Mouse (Mus musculus): ENCODE data around the gene Drosha. TPM values are rescaled to one million over a fixed set of nuclear protein-coding genes. Genes with fewer than 3 reads are reported as not detected.
"Not testable (repeated sequence)": the region's sequence is repeated elsewhere in the genome, so short reads cannot be mapped to it uniquely, and the experiment has no call there.

Gene Drosha
- polyA plus RNA-seq, 1 experiment from 2014 or later, result 28.1 TPM

DNA sequence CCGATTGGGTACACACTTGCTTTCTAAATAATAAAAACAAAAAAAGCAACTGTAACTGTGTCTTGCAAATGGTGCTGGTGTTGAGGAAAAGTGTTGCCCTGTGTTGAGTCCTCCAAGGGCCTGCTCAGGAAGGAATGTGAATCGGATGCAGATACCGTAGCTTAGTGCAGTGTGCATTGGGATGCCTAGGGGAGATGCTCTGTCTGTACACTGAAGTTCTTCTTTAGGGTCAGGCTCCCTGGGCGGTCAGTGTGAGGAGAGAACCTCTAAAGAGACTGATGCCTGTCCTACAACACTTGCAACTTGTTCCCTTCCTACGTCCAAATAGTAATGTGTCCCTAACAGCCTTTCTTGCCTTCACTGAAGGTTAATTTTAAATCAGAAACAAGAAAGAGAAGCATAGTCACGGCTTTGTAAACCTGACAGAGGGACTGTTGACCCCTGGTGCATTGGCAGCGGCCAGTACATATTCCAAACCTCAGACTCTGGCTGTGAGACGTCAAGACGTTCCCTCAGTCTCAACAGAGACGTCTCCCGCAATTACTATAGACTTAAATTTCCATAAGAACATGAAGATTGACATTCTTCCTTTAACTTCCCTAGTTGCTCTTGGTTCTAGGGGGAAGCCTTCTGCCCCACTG, 94.8 kb downstream of the Drosha start:
- H3K27me3 ChIP-seq (replicated peaks); ATAC-seq (ENCODE audit: insufficient read depth, low FRiP score, low read depth); H3K4me2 ChIP-seq; H3K9me3 ChIP-seq; H3K4me3 ChIP-seq (replicated peaks); H3K4me1 ChIP-seq; H3K9ac ChIP-seq; H3K27ac ChIP-seq: not testable (repeated sequence)
- H3K36me3 ChIP-seq, result peaks cover 30% of the 10 kb centered on the region
- 89% methylated on average over 11 of the region's 11 CpGs for WGBS

DNA sequence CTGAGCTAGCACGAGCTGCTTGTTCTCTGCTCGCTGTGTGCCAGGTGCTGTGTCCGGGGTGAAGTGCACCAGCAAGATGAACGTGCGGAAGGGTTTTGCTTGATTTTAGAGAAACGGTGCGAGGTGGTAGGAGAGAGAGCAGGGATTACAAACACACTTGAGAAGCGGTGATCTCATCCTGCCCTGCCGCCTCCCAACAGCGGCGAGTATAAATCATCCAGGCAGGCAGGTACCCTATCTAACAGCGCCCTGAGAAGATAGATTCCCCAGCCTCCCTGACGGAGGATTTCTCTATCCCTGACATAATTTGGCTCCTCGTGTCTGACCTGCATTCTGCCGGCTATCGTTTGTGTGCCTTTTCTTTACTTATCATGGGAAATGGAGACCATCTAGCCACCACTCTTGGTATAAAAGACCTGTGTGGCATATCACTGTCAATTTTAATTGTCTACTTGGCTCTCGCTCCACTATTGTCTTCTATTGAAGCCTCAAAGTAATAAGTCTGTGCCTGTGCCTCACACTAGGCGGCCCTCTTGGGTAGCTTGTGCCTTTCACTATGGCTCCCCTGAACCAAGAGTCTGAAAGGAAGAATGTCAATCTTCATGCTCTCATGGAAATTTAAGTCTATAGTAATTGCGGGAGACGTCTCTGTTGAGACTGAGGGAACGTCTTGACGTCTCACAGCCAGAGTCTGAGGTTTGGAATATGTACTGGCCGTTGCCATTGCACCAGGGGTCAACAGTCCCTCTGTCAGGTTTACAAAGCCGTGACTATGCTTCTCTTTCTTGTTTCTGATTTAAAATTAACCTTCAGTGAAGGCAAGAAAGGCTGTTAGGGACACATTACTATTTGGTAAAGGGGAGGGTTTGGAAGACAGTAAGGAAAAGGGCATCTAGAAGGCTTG, 95.6 kb downstream of the Drosha start:
- ATAC-seq (ENCODE audit: insufficient read depth, low FRiP score, low read depth), result no peak

DNA sequence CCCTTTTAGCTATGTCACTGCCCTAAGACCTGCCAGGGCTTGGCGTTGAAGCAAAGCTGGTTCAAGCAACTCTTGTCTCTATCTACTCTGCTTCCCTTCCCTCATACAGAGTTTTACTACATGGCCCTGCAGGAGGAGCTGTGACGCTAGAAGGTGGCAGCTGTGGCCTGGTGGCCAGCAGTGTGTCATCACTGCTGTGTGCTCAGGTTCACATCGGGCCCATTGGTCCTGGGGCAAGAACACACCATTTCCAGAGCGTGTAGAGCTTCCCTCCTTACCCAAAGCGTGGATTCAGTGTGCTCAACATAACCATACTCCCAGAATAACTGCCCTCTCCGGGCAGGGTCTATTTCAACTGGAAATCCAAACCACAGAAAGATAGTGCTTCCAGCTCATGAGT, 97.3 kb downstream of the Drosha start:
- Histone ChIP-seq H3K4me3 (replicated peaks) (no peak overlapping the region), H3K36me3 (peaks cover 35% of the 10 kb centered on the region), H3K27ac (no peak overlapping the region), H3K4me2 (no peak overlapping the region), H3K9me3 (no peaks in the 10 kb centered on the region), H3K27me3 (replicated peaks) (no peaks in the 10 kb centered on the region), H3K9ac (no peak overlapping the region), H3K4me1 (no peaks in the 10 kb centered on the region)
- WGBS, result 92% methylated on average over 6 of the region's 6 CpGs
- ATAC-seq (ENCODE audit: insufficient read depth, low FRiP score, low read depth), result no peak

More for the DNA sequence above, 95.6 kb downstream of the Drosha start:
- no peak overlapping the region for H3K9ac ChIP-seq
- no peaks in the 10 kb centered on the region for H3K27me3 ChIP-seq (replicated peaks)
- H3K36me3 ChIP-seq, result peaks cover 31% of the 10 kb centered on the region
- H3K27ac ChIP-seq, result no peak overlapping the region
- H3K4me2 ChIP-seq, result no peak overlapping the region
- no peak overlapping the region for H3K4me3 ChIP-seq (replicated peaks)
- 80% methylated on average over 24 of the region's 24 CpGs for WGBS
- H3K9me3 ChIP-seq, result no peaks in the 10 kb centered on the region
- no peaks in the 10 kb centered on the region for H3K4me1 ChIP-seq

DNA sequence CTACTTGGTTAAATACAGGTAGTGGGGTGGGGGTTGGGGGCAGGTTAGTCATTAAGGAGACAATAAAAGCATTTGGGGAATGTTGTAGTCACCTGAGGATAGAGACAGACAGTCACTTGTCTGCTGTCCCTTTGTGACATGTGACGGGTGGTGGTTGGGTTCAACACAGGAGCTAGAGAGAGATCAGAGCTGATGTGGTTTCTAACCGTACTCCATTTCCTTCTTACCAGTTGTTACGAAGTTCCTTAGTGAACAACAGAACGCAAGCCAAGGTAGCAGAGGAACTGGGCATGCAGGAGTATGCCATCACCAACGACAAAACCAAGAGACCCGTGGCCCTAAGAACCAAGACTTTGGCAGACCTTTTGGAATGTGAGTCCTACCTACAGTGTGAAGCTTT, 99.2 kb downstream of the Drosha start:
- H3K36me3 ChIP-seq, result peaks cover 25% of the 10 kb centered on the region
- ATAC-seq (ENCODE audit: insufficient read depth, low FRiP score, low read depth), result no peak
- 90% methylated on average over 6 of the region's 6 CpGs for WGBS
- H3K9me3 ChIP-seq, result no peaks in the 10 kb centered on the region
- no peak overlapping the region for H3K4me2 ChIP-seq
- no peak overlapping the region for H3K9ac ChIP-seq
- H3K27ac ChIP-seq, result no peak overlapping the region
- H3K4me3 ChIP-seq (replicated peaks), result no peak overlapping the region
- H3K4me1 ChIP-seq, result no peaks in the 10 kb centered on the region
- no peaks in the 10 kb centered on the region for H3K27me3 ChIP-seq (replicated peaks)

DNA sequence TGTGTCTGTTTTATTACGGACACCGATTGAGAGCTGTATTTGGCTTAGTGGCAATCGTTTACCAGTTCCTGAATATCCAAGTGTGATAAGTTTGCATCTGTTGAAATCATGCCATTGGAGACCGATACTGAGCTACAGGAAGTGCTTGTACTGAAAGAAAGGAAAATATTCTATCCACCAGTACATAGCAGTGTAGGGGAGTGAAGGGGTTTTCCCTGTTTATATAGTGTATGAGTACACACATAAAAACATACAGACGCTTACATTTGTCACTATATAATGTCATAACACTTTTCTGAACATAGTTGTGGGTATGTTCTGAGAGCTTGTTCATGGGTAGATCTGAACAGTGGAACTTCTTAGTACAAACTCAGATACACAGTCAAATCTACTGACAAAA, 106.9 kb downstream of the Drosha start:
- Histone ChIP-seq H3K9me3 (no peaks in the 10 kb centered on the region), H3K36me3 (peaks cover 17% of the 10 kb centered on the region), H3K9ac (no peak overlapping the region), H3K4me2 (no peak overlapping the region), H3K4me3 (replicated peaks) (no peak overlapping the region), H3K27me3 (replicated peaks) (no peaks in the 10 kb centered on the region), H3K27ac (no peak overlapping the region), H3K4me1 (no peaks in the 10 kb centered on the region)
- WGBS, result 81% methylated on average over 5 of the region's 5 CpGs
- ATAC-seq (ENCODE audit: insufficient read depth, low FRiP score, low read depth), result no peak

DNA sequence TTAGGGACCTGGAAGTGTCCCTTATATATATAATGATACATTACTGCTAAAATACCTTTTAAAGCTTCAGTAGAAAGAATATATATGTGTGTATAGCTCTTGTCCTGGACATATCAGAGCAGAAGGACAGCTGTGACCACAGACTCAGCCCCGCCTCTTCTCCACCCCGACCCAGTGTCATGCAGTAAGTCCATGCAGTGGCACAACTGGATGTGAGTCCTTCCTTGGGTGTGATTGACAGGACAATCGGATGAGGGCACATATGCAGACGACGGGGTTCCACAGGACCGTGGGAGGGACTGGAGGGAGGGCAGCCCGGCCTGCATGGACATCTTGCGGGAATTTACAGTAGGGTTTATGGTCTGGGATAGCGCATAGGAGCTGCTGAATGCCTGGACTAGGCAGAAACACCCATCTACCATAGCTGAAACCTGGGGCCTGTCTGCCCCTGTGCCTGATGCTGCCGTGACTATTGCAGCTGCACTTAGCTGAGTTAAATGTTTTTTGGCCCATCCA, 111.7 kb downstream of the Drosha start:
- 89% methylated on average over 10 of the region's 10 CpGs for WGBS

DNA sequence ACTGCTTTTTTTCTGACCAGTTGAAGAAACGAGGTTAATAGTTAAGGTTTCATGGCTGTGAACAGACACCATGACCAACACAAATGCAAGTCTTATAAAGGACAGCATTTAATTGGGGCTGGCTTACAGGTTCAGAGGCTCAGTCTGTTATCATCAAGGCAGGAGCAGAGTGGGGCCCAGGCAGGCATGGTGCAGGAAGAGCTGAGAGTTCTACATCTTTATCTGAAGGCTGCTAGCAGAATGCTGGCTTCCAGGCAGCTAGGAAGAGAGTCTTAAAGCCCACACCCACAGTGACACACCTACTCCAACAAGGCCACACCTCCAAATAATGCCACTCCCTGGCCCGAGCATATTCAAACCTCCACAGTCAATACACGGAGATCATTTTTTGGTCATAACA, 112.7 kb downstream of the Drosha start:
- not testable (repeated sequence) for H3K36me3 ChIP-seq; H3K4me2 ChIP-seq; H3K27ac ChIP-seq; H3K4me1 ChIP-seq; H3K27me3 ChIP-seq (replicated peaks); H3K4me3 ChIP-seq (replicated peaks); H3K9me3 ChIP-seq; H3K9ac ChIP-seq
- 88% methylated on average over 3 of the region's 3 CpGs for WGBS
- ATAC-seq (ENCODE audit: insufficient read depth, low FRiP score, low read depth), result peak; percentile 66; the same call in 1 of the 2 replicates

More for the DNA sequence above, 111.7 kb downstream of the Drosha start:
- no peaks in the 10 kb centered on the region; the same call in 1 of the 2 replicates for H3K36me3 ChIP-seq
- no peak overlapping the region for H3K4me3 ChIP-seq (replicated peaks)
- no peaks in the 10 kb centered on the region for H3K4me1 ChIP-seq
- no peak overlapping the region for H3K9ac ChIP-seq
- H3K27ac ChIP-seq, result no peak overlapping the region
- no peak for ATAC-seq (ENCODE audit: insufficient read depth, low FRiP score, low read depth)
- H3K9me3 ChIP-seq, result no peaks in the 10 kb centered on the region
- no peaks in the 10 kb centered on the region for H3K27me3 ChIP-seq (replicated peaks)
- H3K4me2 ChIP-seq, result no peak overlapping the region

DNA sequence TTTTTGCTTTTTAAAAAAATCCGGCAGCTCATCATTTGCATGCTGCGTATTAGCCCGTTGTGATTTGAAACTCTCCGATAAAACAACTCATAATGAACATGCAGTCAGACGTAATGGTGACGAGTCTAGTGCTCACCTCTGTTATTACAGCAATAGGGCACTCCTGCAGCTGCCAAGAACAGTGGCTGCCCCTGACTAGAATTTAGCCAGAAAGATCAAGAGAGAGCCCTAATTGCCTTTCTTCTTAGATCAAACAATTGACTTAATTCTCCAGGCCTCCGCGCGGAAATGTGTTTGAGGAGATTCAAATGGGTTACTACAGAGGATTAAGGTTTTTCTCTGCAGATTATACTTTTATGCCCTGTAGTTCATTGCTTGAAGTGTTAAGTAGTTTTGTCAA, 116.5 kb downstream of the Drosha start:
- no peaks in the 10 kb centered on the region for H3K4me1 ChIP-seq
- H3K9me3 ChIP-seq, result no peaks in the 10 kb centered on the region
- no peak overlapping the region for H3K4me2 ChIP-seq
- no peak overlapping the region for H3K27ac ChIP-seq
- no peaks in the 10 kb centered on the region for H3K36me3 ChIP-seq
- no peak overlapping the region for H3K9ac ChIP-seq
- H3K4me3 ChIP-seq (replicated peaks), result no peak overlapping the region
- WGBS, result 75% methylated on average over 9 of the region's 9 CpGs
- ATAC-seq (ENCODE audit: insufficient read depth, low FRiP score, low read depth), result no peak
- H3K27me3 ChIP-seq (replicated peaks), result no peaks in the 10 kb centered on the region

DNA sequence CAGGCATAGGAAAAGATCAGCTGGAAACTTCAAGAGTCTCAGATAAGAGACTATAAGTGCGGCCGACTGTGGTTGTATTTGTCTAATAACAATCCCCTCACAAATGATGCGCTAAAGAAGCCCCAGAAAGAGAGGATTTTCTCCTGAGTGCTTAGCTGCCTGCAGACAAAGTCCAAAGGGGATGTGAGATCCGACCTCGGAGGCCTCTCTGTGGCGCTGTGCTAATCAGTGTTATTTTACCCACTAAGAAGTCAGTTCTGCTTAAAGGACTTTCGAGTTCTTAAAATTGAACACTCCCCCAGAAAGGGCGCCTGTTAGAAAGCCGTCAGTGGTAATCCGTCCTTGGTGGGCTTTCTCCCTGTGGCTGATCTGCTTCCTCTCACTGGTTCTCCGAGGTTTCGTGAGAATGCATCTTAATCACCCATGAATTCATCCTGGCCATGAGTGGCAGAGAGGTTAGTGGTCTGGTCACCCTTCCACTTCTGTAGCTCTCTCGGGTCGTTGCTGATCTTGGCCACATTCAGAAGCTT, 117.1 kb downstream of the Drosha start:
- Histone ChIP-seq H3K36me3 (no peaks in the 10 kb centered on the region), H3K4me1 (no peaks in the 10 kb centered on the region), H3K27ac (no peak overlapping the region), H3K9ac (no peak overlapping the region), H3K4me3 (replicated peaks) (no peak overlapping the region), H3K9me3 (no peaks in the 10 kb centered on the region), H3K27me3 (replicated peaks) (no peaks in the 10 kb centered on the region), H3K4me2 (no peak overlapping the region)
- 56% methylated on average over 14 of the region's 14 CpGs for WGBS
- ATAC-seq (ENCODE audit: insufficient read depth, low FRiP score, low read depth), result no peak

DNA sequence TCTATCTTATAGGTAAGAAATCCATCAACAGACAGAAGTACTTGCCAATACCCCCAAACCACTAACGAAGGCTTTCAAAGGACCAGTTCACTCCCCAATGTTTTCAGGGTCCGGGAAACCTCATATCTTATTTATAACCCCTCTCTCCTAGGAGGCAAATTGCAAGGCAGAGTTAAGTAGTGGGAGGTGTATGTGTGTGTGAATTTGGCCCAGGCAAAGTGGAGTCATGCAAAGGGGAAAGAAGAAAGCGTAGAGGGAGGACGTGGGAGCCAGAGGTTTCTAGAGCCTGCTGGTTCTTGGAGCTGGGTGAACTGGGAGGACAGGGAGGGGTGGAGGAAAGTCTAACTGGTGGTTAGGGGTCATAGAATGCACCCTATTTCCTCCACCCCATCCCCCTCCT, 117.8 kb downstream of the Drosha start:
- no peak for ATAC-seq (ENCODE audit: insufficient read depth, low FRiP score, low read depth)
- no peaks in the 10 kb centered on the region for H3K4me1 ChIP-seq
- no peak overlapping the region for H3K27ac ChIP-seq
- H3K36me3 ChIP-seq, result no peaks in the 10 kb centered on the region
- no peak overlapping the region for H3K9ac ChIP-seq
- no peaks in the 10 kb centered on the region for H3K9me3 ChIP-seq
- no peak overlapping the region for H3K4me2 ChIP-seq
- H3K4me3 ChIP-seq (replicated peaks), result no peak overlapping the region
- WGBS, result 76% methylated on average over 4 of the region's 4 CpGs
- no peaks in the 10 kb centered on the region for H3K27me3 ChIP-seq (replicated peaks)

DNA sequence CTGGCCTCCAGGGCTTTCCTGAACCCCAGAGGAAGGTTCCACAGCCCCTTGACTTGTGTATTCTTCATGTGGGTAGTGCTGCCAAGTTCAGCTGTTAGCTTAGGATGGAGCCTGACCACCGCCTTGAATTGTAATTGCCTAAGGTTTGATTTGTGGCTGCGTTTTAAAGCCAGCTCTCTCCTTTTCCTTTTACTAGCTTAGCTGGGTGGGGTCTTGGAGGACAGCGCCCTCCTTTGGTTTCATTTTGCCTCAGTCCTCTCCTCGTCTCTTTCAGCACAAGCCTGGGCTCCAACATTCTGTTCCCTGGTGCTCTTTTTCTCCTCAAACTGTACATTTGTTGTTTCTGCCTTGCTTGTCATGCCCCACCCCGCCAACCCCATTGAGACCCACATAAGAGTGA, 133.4 kb downstream of the Drosha start:
- Histone ChIP-seq H3K27ac (no peak overlapping the region), H3K4me2 (no peak overlapping the region), H3K4me1 (no peaks in the 10 kb centered on the region), H3K27me3 (replicated peaks) (no peaks in the 10 kb centered on the region), H3K9ac (no peak overlapping the region), H3K9me3 (no peaks in the 10 kb centered on the region), H3K4me3 (replicated peaks) (no peak overlapping the region), H3K36me3 (no peaks in the 10 kb centered on the region)
- 82% methylated on average over 5 of the region's 5 CpGs for WGBS
- no peak for ATAC-seq (ENCODE audit: insufficient read depth, low FRiP score, low read depth)

DNA sequence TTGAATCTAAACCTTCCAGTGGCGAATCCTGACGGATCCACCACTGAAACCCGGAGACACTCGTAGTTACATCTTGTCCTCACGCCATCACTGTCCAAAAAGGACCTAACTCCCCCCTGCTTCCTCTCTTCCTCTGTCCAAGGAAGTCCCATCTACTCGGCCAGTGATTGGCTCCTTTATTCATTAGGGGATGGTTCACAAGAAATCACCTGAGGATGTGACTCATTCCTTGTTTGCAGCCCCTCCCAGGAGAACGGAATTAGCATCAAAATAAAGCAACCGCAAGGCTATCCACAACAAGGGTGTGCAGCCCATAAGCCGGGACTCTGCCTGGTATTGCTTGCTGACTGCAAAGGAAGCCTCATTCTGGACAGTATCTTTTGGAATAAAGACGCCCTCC, 137.6 kb downstream of the Drosha start:
- 85% methylated on average over 10 of the region's 10 CpGs for WGBS
- no peak overlapping the region for H3K27ac ChIP-seq
- H3K4me1 ChIP-seq, result no peaks in the 10 kb centered on the region
- H3K4me2 ChIP-seq, result no peak overlapping the region
- no peak overlapping the region for H3K9ac ChIP-seq
- no peaks in the 10 kb centered on the region for H3K36me3 ChIP-seq
- no peaks in the 10 kb centered on the region for H3K27me3 ChIP-seq (replicated peaks)
- no peaks in the 10 kb centered on the region for H3K9me3 ChIP-seq
- H3K4me3 ChIP-seq (replicated peaks), result no peak overlapping the region
- ATAC-seq (ENCODE audit: insufficient read depth, low FRiP score, low read depth), result no peak

Measured in stomach, embryonic 15.5 days (tissue).